Mouse (Mus musculus) liver, embryonic 14.5 days (tissue): ENCODE measurements around the gene Zyg11b.

Experiments
- CTCF ChIP-seq: IDR thresholded peaks from 2 replicates; pipeline ENCODE4 v1.5.1; 2016; ENCODE audit warnings: antibody characterized with exemption, low read depth, control low read depth
- EP300 ChIP-seq: IDR thresholded peaks from 2 replicates; pipeline ENCODE4 v1.6.1; 2016; ENCODE audit warnings: antibody characterized with exemption, low read depth

GRCm38 (mm10) chr4:108327071-108327579 is 26.2 kb upstream of the Zyg11b start:
- TF ChIP-seq CTCF (no peak), EP300 (no peak)
